Mouse (Mus musculus) heart, adult 2 months (tissue): Measurements from ENCODE around the gene Vmn2r70.

Experiments
- CTCF ChIP-seq: fragments of 200-600 bp; IDR thresholded peaks from 2 replicates; pipeline ENCODE4 v1.8.1; 2022; ENCODE audit warnings: antibody characterized with exemption, mild to moderate bottlenecking, moderate library complexity
- EP300 ChIP-seq: fragments of 200-500 bp; IDR thresholded peaks from 2 replicates; pipeline ENCODE4 v1.6.1; 2011; ENCODE audit warnings: low read depth, low read length, control low read depth; ENCODE audit not compliant: insufficient read depth
- POLR2A ChIP-seq: fragments of 200-500 bp; IDR thresholded peaks from 2 replicates; pipeline ENCODE4 v1.6.1; 2011; ENCODE audit warnings: mild to moderate bottlenecking, low read depth, low read length, control low read depth; ENCODE audit not compliant: insufficient read depth

GRCm38 (mm10) chr7:85569092-85569491 lies at the start of gene Vmn2r70:
- TF ChIP-seq POLR2A = no peak
- no peak for TF ChIP-seq CTCF
- no peak for TF ChIP-seq EP300
